Mouse (Mus musculus) heart, embryonic 12.5 days (tissue): ENCODE measurements around the gene Map4. TPM values are rescaled to one million over a fixed set of nuclear protein-coding genes. Genes with fewer than 3 reads are reported as not detected.

Source experiments
- ATAC-seq: fragments of 200-750 bp; cut with Nextera tagmentation; 2 replicates; pipeline ENCODE4 v1.8.0; 2017; ENCODE audit warnings: moderate TSS enrichment, moderate library complexity; ENCODE audit not compliant: insufficient number of reproducible peaks, low FRiP score
- H3K27ac ChIP-seq: fragments of 300-500 bp; sonication (generic); 2 replicates; pipeline ENCODE4 v1.5.1; 2016; ENCODE audit warnings: mild to moderate bottlenecking, moderate library complexity; ENCODE audit not compliant: poor library complexity, severe bottlenecking
- H3K27me3 ChIP-seq: fragments of 300-500 bp; sonication (generic); replicated peaks from 2 replicates; pipeline ENCODE4 v1.6.1; 2016; ENCODE audit warnings: mild to moderate bottlenecking, moderate library complexity
- H3K36me3 ChIP-seq: fragments of 300-500 bp; sonication (generic); 2 replicates; pipeline ENCODE4 v1.6.1; 2016; ENCODE audit warnings: mild to moderate bottlenecking, moderate library complexity
- H3K4me1 ChIP-seq: fragments of 300-500 bp; sonication (generic); replicated peaks from 2 replicates; pipeline ENCODE4 v1.6.1; 2016; ENCODE audit warnings: mild to moderate bottlenecking
- H3K4me2 ChIP-seq: fragments of 300-500 bp; sonication (generic); 2 replicates; pipeline ENCODE4 v1.6.1; 2016; ENCODE audit warnings: mild to moderate bottlenecking, moderate library complexity
- H3K4me3 ChIP-seq: fragments of 300-500 bp; sonication (generic); 2 replicates; pipeline ENCODE4 v1.5.1; 2016; ENCODE audit warnings: mild to moderate bottlenecking
- H3K9ac ChIP-seq: fragments of 300-500 bp; sonication (generic); 2 replicates; pipeline ENCODE4 v1.6.1; 2016; ENCODE audit warnings: mild to moderate bottlenecking, moderate library complexity
- H3K9me3 ChIP-seq: fragments of 300-500 bp; sonication (generic); replicated peaks from 2 replicates; pipeline ENCODE4 v1.6.1; 2016; ENCODE audit warnings: mild to moderate bottlenecking, moderate library complexity
- WGBS: fragments of 180-500 bp; shearing (Covaris S2); methylation state at CpG from one replicate; pipeline ENCODE4 v1.1.7; 2016; 5-methylcytosine and 5-hydroxymethylcytosine counted together
- microRNA-seq: library from miRNA; unstranded; fragments of <30 nt; microRNA quantifications from one replicate; pipeline ENCODE4, GENCODE M21; 2017
- polyA plus RNA-seq: library from polyadenylated mRNA; unstranded; fragments of >200 nt; fragmentation: Nextera tagmentation; extraction: Ambion mirVana; gene quantifications from 2 replicates; pipeline ENCODE4 v1.2.1, GENCODE M21; 2016

Map4 gene
- polyA plus RNA-seq, 1 experiment from 2014 or later, result 118 TPM

DNA sequence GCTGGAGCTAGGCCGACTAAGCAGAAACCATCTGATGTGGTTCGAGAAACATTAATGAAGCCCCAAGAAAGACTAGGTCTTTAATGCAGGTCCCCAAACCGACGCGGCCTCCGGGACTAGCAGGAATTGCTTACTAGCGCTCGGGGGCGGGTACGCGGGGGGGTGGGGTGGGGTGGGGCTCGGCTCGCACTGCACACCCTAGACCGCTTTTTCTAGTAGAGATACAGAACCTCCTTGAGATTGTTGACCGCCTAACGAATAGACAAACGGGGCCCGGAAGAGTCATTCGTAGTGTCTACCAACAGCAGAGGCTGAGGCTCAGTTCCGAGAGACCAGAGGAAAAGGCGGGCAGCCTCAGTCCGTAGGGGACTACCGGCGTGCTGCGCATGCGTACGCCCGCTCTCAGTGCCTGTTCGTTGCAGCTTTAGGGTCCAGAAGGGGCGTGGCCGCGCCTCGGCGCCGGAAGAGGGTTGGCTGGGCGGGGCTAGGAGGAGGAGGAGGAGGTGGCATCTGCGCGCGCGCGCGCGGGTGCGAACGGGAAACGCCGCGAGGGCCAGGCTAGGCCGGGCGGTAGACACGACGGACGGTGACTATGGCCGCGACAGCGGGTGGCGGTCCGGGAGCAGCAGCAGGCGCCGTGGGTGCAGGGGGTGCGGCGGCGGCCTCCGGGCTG is 200.4 kb downstream of the Map4 start:
- Histone ChIP-seq H3K36me3 (peaks cover 22% of the 10 kb centered on the region), H3K9me3 (no peaks in the 10 kb centered on the region), H3K4me1 (peaks cover 14% of the 10 kb centered on the region; the same call in 1 of the 2 replicates), H3K27me3 (no peaks in the 10 kb centered on the region), H3K4me3 (peak overlapping the region; percentile 98), H3K4me2 (peak overlapping the region; percentile 84), H3K9ac (peak overlapping the region; percentile 97), H3K27ac (peak overlapping the region; percentile 91)
- under 1% methylated on average over 60 of the region's 64 CpGs for WGBS
- ATAC-seq, result peak; percentile 98

DNA sequence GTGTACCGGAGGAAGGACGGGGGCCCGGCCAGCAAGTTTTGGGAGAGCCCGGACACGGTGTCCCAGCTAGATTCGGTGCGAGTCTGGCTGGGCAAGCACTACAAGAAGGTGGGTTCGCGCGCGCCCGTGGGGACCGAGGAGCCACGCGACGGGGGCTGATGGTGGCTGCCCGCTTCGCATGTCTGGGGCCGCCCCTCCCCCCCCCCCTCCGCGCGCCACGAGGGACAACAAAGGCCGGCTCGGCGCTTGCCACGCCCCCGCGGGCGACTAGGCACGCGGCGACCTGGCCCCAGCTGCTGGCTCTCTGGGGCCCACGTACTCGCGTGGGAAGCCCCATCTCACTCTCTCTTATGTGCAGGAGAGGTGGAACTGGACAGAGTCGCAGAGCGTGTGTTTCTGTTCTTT is 200.9 kb downstream of the Map4 start:
- ATAC-seq, result peak; percentile 76
- Histone ChIP-seq H3K27ac (peak overlapping the region; percentile 91), H3K9me3 (no peaks in the 10 kb centered on the region), H3K9ac (peak overlapping the region; percentile 97), H3K36me3 (peaks cover 24% of the 10 kb centered on the region), H3K4me1 (peaks cover 14% of the 10 kb centered on the region; the same call in 1 of the 2 replicates), H3K4me3 (peak overlapping the region; percentile 98), H3K4me2 (peak overlapping the region; percentile 84), H3K27me3 (no peaks in the 10 kb centered on the region)
- WGBS, result 0% methylated on average over 35 of the region's 38 CpGs

DNA sequence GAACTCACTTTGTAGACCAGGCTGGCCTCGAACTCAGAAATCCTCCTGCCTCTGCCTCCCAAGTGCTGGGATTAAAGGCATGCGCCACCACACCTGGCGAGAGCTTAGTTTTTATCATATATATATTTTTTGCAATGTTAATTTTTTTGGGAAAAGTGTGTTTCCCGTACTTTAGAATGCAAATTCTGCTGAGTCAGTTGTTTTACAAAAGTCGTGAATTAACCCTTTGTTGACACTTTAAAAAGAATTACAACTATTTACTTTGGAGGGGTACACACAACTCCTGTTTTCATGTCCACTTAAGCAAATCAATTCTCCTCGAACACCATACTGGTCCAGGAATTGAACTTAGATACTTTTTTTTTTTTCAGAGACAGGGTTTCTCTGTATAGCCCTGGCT is 201.7 kb downstream of the Map4 start:
- no peaks in the 10 kb centered on the region for H3K9me3 ChIP-seq
- no peak for ATAC-seq
- no peak overlapping the region for H3K27ac ChIP-seq
- H3K27me3 ChIP-seq, result no peaks in the 10 kb centered on the region
- H3K9ac ChIP-seq, result peak overlapping the region; percentile 97; the same call in 1 of the 2 replicates
- WGBS, result 48% methylated on average over 6 of the region's 6 CpGs
- peaks cover 14% of the 10 kb centered on the region; the same call in 1 of the 2 replicates for H3K4me1 ChIP-seq
- H3K4me2 ChIP-seq, result peak overlapping the region; percentile 84
- H3K36me3 ChIP-seq, result peaks cover 24% of the 10 kb centered on the region
- H3K4me3 ChIP-seq, result peak overlapping the region; percentile 98

Small RNAs within 50 kb of the gene (microRNA-seq; reads per million reads assigned to microRNA genes)
- 1.7 reads per million for gene Mir7089

Other genes starting within 250 kb of the Map4 start
- not detected in 2 replicates for gene Fbxw18, start 228.8 kb upstream of the Map4 start, polyA plus RNA-seq
- not detected in 2 replicates for gene Fbxw26, start 185.4 kb upstream of the Map4 start, polyA plus RNA-seq
- gene Fbxw27, start 140.8 kb upstream of the Map4 start, polyA plus RNA-seq, result not detected in 2 replicates
- gene Spink8, start 119.2 kb upstream of the Map4 start, polyA plus RNA-seq, result not detected in 2 replicates
- gene Nme6, start 98.7 kb upstream of the Map4 start, polyA plus RNA-seq, result 55.7 and 60.5 TPM in 2 replicates
- gene Camp, start 81.8 kb upstream of the Map4 start, polyA plus RNA-seq, result 0.35 and 1.1 TPM in 2 replicates
- 27.6 and 28.6 TPM in 2 replicates for gene Cdc25a, start 55.9 kb upstream of the Map4 start, polyA plus RNA-seq
- 111 and 118 TPM in 2 replicates for gene Smarcc1, start 186.2 kb downstream of the Map4 start, polyA plus RNA-seq
- gene Dhx30, start 186.4 kb downstream of the Map4 start, polyA plus RNA-seq, result 114 and 120 TPM in 2 replicates